Mouse (Mus musculus): ENCODE measurements around the gene Gm21488. TPM values are rescaled to one million over a fixed set of nuclear protein-coding genes. Genes with fewer than 3 reads are reported as not detected.
"Not testable (repeated sequence)": the region's sequence is repeated elsewhere in the genome, so short reads cannot be mapped to it uniquely, and the experiment has no call there.

Gene Gm21488
- polyA plus RNA-seq (2012; rRNA removed), result not detected in 2 replicates

- not testable (repeated sequence) for H3K27me3 ChIP-seq (ENCODE audit: control insufficient read depth, insufficient read depth, low read length); H3K27ac ChIP-seq (ENCODE audit: insufficient read depth, low read length); H3K4me3 ChIP-seq (replicated peaks; ENCODE audit: insufficient read depth, low read depth, low read length); H3K4me1 ChIP-seq (ENCODE audit: control insufficient read depth, insufficient read depth, low read length); DNase-seq
- no CpG with 5 or more reads among the region's 5 CpGs for WGBS
Measured at GRCm38 (mm10) chrY:27521820-27522219, at the start of gene Gm21488. Gene Gm21488, minus strand, starts transcription at chrY:27521920.

Data from cerebellum, adult 2 months (tissue).